Mouse (Mus musculus): ENCODE data around the gene Fbln5.

DNA sequence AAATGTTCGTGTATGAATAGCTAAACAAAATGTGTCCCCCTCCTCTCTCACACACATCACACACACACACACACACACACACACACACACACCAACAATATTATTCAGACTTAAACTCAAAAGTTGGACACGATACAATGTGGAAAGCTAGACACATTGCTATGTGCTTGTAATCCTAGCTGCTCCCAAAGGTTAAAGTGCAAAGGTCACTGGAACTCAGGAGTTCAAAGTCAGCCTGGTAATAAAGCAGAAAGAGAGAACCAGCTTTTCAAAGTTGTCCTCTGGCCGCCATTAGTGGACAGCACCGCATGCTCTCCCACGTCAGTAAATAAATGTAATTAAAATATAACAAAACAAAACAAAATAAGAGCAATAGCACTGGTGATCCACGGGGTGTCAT is 3.1 kb downstream of the Fbln5 start:
- no peak for TF ChIP-seq CTCF (IDR thresholded peaks at IDR 0.05; ENCODE audit: extremely low read depth, insufficient read depth, low read length)
- no peak for TF ChIP-seq POLR2A (IDR thresholded peaks at IDR 0.05; ENCODE audit: extremely low read depth, insufficient read depth, low read length)

All from cortical plate, adult 2 months (tissue).